Mouse (Mus musculus) brain, adult 10 weeks (tissue): ENCODE measurements around the gene Adgrg5. TPM values are rescaled to one million over a fixed set of nuclear protein-coding genes. Genes with fewer than 3 reads are reported as not detected.

Experiments
- polyA plus RNA-seq: library from polyadenylated mRNA; stranded (reverse); fragments of 350-450 nt; fragmentation: Illumina TruSeq; extraction: RNeasy Lipid Tissue Mini Kit (QIAGEN cat#74804); gene quantifications from one replicate; pipeline ENCODE4 v1.2.3, GENCODE M21; 2015; ENCODE audit warnings: low read depth, low replicate concordance

The Adgrg5 gene
- not detected for polyA plus RNA-seq

GRCm38 (mm10) chr8:94923405-94923804 is at the start of gene Adgrg5:
Adgrg5 (plus strand) TSS chr8:94923694.

GRCm38 (mm10) chr8:94876197-94876730 is 47.2 kb upstream of the Adgrg5 start, which contains the start of gene Dok4:
Dok4 (minus strand) TSS chr8:94876330.

GRCm38 (mm10) chr8:94917851-94918495 is 5.5 kb upstream of the Adgrg5 start, which contains the start of gene Ccdc102a:
Ccdc102a (minus strand) TSS chr8:94918098.

GRCm38 (mm10) chr8:94974467-94975165 is 51.1 kb downstream of the Adgrg5 start, which contains the start of gene Adgrg1:
Adgrg1 (plus strand) TSS chr8:94974751.

Other genes starting within 250 kb of the Adgrg5 start
- gene Pllp, start 227.4 kb upstream of the Adgrg5 start, polyA plus RNA-seq: 111 TPM
- gene Ccl22, start 178.1 kb upstream of the Adgrg5 start, polyA plus RNA-seq: 0.27 TPM
- 480 TPM for gene Cx3cl1, start 151.7 kb upstream of the Adgrg5 start, polyA plus RNA-seq
- 1.2 TPM for gene Ccl17, start 113.2 kb upstream of the Adgrg5 start, polyA plus RNA-seq
- gene Coq9, start 85.4 kb upstream of the Adgrg5 start, polyA plus RNA-seq: 115 TPM
- 46.5 TPM for gene Ciapin1, start 85.3 kb upstream of the Adgrg5 start, polyA plus RNA-seq
- gene Polr2c, start 66.2 kb upstream of the Adgrg5 start, polyA plus RNA-seq: 98.0 TPM
- 18.5 TPM for gene Dok4, start 47.4 kb upstream of the Adgrg5 start, polyA plus RNA-seq
- gene Ccdc102a, start 5.6 kb upstream of the Adgrg5 start, polyA plus RNA-seq: 1.2 TPM
- gene Adgrg1, start 51.1 kb downstream of the Adgrg5 start, polyA plus RNA-seq: 55.9 TPM
- gene Adgrg3, start 94.0 kb downstream of the Adgrg5 start, polyA plus RNA-seq: not detected
- 3.8 TPM for gene Drc7, start 131.4 kb downstream of the Adgrg5 start, polyA plus RNA-seq
- gene Katnb1, start 157.5 kb downstream of the Adgrg5 start, polyA plus RNA-seq: 26.7 TPM